Mouse (Mus musculus) liver, postnatal 0 days (tissue): ENCODE data around the gene Gm20388.

Source experiments
- CTCF ChIP-seq: sonication (generic); IDR thresholded peaks from 2 replicates; pipeline ENCODE4 v1.5.1; 2016; ENCODE audit warnings: antibody characterized with exemption, low read depth
- EP300 ChIP-seq: IDR thresholded peaks from 2 replicates; pipeline ENCODE4 v1.6.1; 2016; ENCODE audit warnings: antibody characterized with exemption, low read depth, mild to moderate bottlenecking

- TF ChIP-seq CTCF = no peak
- no peak for TF ChIP-seq EP300
Observed at GRCm38 (mm10) chr8:121731471-121732333, 1821.1 kb downstream of the Gm20388 start.
